Mouse (Mus musculus): ENCODE data around the gene Vmn2r80.
A peak's percentile ranks its signal among the peaks of the same experiment; 100 is the strongest.

- TF ChIP-seq ZC3H11A (IDR thresholded peaks at IDR 0.05; ENCODE audit: low read depth, low read length), result no peak
- no peak for TF ChIP-seq NELFE (IDR thresholded peaks at IDR 0.05; ENCODE audit: low read depth, low read length)
- TF ChIP-seq EP300 (IDR thresholded peaks at IDR 0.05; ENCODE audit: low read depth in 1 of 2, low read length in 2 of 2), result peak in 1 of 2 experiments; percentile 39; a peak in 1 of 4 replicates
- no peak for TF ChIP-seq CTCF (IDR thresholded peaks at IDR 0.05 in 2 of 3, conservative IDR thresholded peaks at IDR 0.05 in 1 of 3; ENCODE audit: control insufficient read depth in 1 of 3, insufficient read depth in 1 of 3, low read depth in 2 of 3, low read length in 3 of 3, poor library complexity in 1 of 3, severe bottlenecking in 1 of 3)
- TF ChIP-seq USF1 (IDR thresholded peaks at IDR 0.05; ENCODE audit: low read depth, low read length), result no peak
- TF ChIP-seq ELF1 (IDR thresholded peaks at IDR 0.05; ENCODE audit: low read depth, low read length), result no peak
- no peak for TF ChIP-seq BHLHE40 (IDR thresholded peaks at IDR 0.05; ENCODE audit: borderline replicate concordance, low read depth, low read length)
- TF ChIP-seq POLR2A (IDR thresholded peaks at IDR 0.05; ENCODE audit: control insufficient read depth in 1 of 2, insufficient read depth in 1 of 2, low read depth in 1 of 2, low read length in 2 of 2, poor library complexity in 1 of 2), result no peak
- no peak for TF ChIP-seq ZMIZ1 (IDR thresholded peaks at IDR 0.05; ENCODE audit: low read depth, low read length)
- no peak for TF ChIP-seq HCFC1 (IDR thresholded peaks at IDR 0.05; ENCODE audit: low read depth, low read length)
- no peak for TF ChIP-seq E2F4 (IDR thresholded peaks at IDR 0.05; ENCODE audit: borderline replicate concordance, low read depth, low read length)
Measured at GRCm38 (mm10) chr10:79107531-79107930, 41.0 kb upstream of the Vmn2r80 start.
